Mouse (Mus musculus): ENCODE results near the gene Tmed5. TPM values are rescaled to one million over a fixed set of nuclear protein-coding genes. Genes with fewer than 3 reads are reported as not detected.
"Not testable (repeated sequence)": the region's sequence is repeated elsewhere in the genome, so short reads cannot be mapped to it uniquely, and the experiment has no call there.

Tmed5 gene
- 10 to 100 TPM; 20.2 to 22.1 TPM for total RNA-seq (2021)
- long read RNA-seq, experiment 1, transcript Tmed5-201 (4 exons, 3,800 nt), result major isoform, 28 of 35 reads
- long read RNA-seq, experiment 1, partial matches to known transcripts, result 6 of 35 reads
- long read RNA-seq, experiment 1, other reads (novel, unspliced or antisense), result 1 of 35 reads
- long read RNA-seq, experiment 2, transcript Tmed5-201 (4 exons, 3,800 nt), result major isoform, 23 of 31 reads
- long read RNA-seq, experiment 2, partial matches to known transcripts, result 1 of 31 reads
- long read RNA-seq, experiment 2, other reads (novel, unspliced or antisense), result 4 of 31 reads

DNA sequence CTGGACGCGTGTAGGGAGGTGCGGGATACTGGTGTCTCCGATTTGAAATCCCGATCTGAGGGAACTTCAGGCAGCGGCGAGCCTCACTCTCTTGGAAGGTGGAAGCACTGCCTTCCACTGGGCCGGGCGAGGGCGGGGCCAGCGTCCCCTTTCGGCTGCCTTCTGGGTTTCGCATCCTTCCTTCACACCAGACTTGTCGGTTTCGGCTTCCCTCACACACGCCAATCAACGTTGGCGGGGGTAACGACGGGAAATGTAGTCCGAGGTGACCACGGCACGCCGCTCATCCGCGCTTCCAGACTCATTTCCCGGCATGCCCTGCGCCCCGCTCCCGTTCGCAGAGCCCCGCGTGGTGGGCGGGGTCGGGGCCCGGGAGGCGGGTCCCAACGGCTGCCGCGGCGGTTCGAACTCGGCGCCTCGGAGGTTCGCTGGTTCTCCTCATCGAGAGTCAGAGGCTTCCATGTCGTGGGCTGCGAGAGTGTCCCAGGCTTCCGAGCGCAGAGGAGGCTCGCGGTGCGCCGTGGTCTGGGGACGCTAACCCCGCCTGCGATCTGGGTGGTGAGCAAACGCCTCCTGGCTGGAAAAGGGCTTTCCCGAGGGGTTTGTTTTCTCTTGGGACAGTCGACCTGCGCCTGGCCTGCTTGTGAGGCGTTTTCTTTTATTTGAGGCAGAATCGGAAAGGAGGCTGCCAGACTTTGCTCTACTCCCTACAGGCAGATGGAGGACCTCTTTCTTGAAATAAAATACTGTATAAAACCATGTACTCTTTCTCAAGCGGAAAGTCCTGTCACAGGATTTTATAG lies at the start of gene Tmed5, which contains the start of gene Ccdc18:
Tmed5 (minus strand) TSS at position 180 of the 803 bp plus-strand sequence.
Ccdc18 (plus strand) TSS at position 435 of the 803 bp plus-strand sequence.
- peak; percentile 96 to 97 for DNase-seq (ENCODE audit: low spot score in 2 of 2)
- intact Hi-C loops (cut with DNase I), result loop anchor here (5.0 kb wide), 1 partner anchor 180 kb away; the partner anchor contains the start of gene Pigg

DNA sequence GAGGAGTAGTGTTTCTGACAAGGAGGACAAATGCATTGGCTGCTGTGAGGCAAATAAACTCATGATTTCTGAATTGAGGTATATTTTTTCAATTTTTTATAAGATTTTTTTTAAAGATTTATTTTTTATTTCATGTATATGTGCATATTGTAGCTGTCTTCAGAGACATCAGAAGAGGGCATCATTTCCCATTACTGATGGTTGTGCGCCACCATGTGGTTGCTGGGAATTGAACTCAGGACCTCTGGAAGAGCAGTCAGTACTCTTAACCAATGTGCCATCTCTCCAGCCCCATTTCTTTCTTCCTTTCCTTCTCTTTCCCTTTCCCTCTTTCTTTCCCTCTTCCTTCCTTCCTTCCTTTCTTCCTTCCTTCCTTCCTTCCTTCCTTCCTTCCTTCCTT lies 31.3 kb upstream of the Tmed5 start:
- intact Hi-C loops (cut with DNase I), result loop anchor here (10.0 kb wide), 1 partner anchor 129 kb away; no protein-coding TSS in a partner anchor
- DNase-seq (ENCODE audit: low spot score in 2 of 2), result peak; percentile 3 to 16

DNA sequence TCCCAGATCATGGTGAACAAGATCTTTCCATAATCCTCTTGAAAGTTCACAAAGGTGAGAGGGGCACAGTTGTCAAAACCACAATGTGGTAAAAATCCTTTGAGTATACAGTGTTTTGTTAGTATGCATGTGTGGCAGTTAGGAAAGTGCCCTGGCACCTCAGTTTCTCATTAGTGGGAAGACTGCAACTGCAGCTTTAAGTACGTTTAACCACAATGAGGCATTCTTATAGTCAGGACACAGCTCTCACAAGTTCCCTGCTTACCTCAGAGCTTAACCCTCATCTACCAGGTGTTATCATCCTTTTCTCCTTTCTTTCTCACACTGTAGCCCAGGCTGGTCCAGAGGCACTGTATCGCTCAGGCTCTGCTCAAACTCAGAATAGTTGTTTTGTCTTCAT lies 28.4 kb upstream of the Tmed5 start:
- intact Hi-C loops (cut with DNase I), result loop anchor here (10.0 kb wide), 1 partner anchor 126 kb away; no protein-coding TSS in a partner anchor

DNA sequence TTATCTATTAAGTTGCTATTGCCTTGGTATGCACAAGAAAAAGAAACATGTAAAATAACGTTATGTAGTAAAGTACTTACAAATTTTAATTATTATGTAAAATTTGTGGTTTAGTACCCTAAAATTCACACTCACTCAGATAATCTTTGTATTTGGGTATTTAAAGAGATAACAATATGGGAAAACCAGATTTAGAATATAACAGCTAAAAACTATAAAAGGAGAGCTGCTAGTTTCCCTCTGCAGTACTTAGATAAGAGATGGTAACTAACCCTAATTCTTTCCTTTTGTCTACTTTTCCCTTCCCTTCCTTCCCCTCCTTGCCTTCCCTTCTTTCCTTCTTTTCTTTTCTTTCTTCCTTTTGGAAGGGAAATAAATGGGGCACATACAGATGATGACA lies 20.2 kb upstream of the Tmed5 start:
- intact Hi-C loops (cut with DNase I), result no loop called here

More for the DNA sequence above, 28.4 kb upstream of the Tmed5 start:
- DNase-seq (ENCODE audit: low spot score in 2 of 2), result no peak

DNA sequence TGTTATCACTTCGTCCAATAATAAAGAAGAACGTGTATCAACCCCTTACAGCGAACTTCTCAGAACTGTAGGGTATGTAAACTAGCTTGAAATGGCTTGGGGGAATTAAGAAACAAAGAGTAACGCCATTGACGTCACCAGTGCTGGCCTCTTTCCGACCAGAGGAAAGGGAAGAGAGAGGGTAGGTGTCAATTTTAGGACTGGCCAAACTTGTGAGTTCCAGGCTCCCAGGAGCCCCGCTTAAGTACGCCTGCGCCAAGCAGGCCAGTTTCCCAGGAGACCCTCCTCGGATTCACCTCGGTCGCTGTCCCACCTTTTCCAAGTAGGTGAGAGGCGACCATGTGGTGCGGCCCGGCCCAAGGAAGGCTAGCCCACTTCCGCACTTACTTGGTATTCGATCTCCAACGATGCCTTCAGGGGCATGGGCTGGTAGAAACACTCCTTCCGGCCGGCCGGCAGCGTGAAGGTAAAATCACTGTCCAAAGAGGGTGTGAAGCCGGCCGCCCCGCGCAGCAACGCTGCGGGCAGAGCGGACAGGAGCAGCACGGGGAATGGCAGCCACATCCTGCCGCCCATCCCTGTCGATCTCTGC lies 475 bp downstream of the Tmed5 start:
- intact Hi-C loops (cut with DNase I), result loop anchor here (5.0 kb wide), 1 partner anchor 180 kb away; the partner anchor contains the start of gene Pigg

More for the DNA sequence above, 20.2 kb upstream of the Tmed5 start:
- no peak for DNase-seq (ENCODE audit: low spot score in 2 of 2)

DNA sequence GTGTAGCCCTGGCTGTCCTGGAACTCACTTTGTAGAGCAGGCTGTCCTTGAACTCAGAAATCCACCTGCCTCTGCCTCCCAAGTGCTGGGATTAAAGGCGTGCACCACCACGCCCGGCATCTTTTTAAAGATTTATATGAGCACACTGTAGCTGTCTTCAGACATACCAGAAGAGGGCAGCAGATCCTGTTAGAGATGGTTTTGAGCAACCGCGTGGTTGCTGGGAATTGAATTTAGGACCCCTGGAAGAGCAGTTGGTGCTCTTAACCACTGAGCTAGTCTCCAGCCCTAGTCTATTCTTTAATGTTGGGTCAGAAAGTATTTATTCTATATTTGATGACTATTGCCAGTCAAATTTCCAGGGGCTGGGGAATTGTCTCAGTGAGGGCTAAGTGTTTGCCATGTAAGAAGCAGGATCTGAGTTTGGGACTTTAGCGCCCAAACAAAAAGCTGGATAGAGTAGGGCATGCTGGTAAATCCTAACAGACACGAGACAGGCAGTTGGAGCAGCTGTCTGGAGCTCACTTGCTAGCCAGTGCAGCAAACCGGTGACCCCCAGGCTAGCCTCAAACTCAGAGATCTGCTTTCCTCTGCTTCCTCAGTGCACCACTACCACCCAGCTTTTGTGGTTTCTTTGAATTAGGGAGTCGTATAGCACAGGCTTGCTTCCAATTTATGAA lies 12.1 kb downstream of the Tmed5 start:
- intact Hi-C loops (cut with DNase I), result no loop called here

More for the DNA sequence above, 475 bp downstream of the Tmed5 start:
- DNase-seq (ENCODE audit: low spot score in 2 of 2), result peak in 1 of 2 experiments; percentile 15

DNA sequence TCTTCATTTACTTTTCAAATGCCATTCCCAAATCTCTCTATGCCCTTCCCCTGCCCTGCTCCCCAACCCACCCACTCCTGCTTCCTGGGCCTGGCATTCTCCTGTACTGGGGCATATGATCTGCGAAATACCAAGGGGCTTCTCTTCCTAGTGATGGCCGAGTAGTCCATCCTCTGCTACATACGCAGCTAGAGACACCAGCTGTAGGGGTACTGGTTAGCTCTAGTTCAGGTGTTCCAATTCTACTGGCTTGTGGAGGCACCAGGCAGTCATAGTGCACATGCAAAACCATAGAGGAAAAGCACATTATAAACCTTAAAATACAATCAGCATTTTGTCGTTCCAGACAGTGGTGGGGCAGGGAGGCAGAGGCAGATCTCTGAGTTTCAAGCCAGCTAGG lies 14.7 kb downstream of the Tmed5 start:
- intact Hi-C loops (cut with DNase I), result no loop called here
- DNase-seq (ENCODE audit: low spot score in 2 of 2), result no peak

More for the DNA sequence above, 12.1 kb downstream of the Tmed5 start:
- no peak for DNase-seq (ENCODE audit: low spot score in 2 of 2)

DNA sequence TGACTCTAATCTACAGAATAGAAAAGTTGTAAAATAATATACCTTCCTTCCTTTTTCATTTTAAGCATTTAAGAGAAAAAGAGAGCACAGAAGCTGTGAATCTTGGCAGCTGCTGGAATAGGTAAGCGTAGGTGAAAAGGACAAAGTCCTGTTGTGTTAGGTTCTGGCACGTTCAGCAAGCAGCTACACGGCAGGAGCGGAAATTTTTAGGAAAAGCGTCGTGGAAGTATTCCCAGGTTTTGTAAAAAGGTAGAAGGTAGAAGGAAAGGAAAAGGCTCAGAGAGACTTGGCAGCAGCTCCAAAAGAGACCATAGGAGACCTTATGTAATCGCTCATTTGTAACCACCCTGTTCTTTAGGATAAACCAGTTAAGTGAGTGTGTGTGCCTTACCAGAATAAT lies 23.1 kb downstream of the Tmed5 start:
- no peak for DNase-seq (ENCODE audit: low spot score in 2 of 2)
- intact Hi-C loops (cut with DNase I), result no loop called here

DNA sequence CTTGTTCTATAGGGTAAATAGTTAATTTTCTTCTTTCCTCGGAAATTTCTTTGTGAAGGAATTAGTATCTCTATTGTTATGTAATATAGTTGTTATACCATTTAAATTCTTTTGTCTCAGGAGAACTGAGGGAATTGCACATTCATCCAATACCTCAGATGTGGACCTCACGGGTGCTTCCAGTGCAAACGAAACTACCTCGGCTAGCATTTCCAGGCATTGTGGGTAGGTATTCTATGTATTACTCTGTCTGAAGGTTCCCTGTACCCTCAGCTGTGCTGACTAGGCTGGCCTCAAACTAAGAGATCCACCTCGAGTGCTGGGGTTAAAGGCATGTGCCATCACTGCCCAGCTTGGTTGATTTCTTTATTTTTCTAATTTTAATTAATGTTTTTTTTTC lies 28.1 kb downstream of the Tmed5 start:
- DNase-seq (ENCODE audit: low spot score in 2 of 2), result no peak
- intact Hi-C loops (cut with DNase I), result no loop called here

DNA sequence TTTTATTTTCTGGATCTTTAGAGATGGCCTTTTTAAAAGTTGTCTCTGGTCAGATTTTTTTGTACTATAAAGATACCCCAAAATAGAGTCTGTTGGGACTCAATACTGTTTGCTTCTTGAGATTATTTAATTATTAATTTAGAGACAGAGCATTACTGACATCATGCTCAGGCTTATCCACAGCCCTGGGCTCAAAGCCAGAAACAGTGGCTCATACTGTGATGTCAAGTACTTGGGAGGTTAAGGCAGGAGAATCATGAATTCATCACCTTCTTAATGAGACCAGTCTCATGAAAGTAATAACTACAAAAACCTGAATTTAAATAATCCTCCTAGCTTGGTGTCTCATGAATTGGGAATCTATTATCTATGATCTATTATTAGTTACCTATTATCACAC lies 32.2 kb downstream of the Tmed5 start:
- intact Hi-C loops (cut with DNase I), result no loop called here
- DNase-seq (ENCODE audit: low spot score in 2 of 2), result no peak

DNA sequence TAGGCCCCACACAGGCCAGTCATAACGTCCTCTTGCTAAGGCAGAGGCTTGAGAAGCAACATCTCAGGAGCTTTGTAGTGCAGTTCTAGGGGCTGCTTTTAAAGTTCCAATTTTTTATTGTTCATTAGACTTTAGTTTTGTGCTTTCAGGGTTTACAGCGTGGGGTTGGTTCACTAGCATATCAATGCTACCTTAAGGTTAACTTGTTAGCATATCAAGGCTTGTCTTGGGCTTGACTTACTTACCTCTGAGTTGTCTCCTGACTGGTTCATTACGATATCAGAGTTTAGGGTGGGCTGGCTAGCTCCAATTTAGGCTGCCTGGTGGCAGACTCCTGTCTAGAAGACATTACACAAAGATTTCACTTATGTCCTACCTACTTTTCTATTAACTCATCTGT lies 34.7 kb downstream of the Tmed5 start:
- no peak for DNase-seq (ENCODE audit: low spot score in 2 of 2)
- intact Hi-C loops (cut with DNase I), result no loop called here

DNA sequence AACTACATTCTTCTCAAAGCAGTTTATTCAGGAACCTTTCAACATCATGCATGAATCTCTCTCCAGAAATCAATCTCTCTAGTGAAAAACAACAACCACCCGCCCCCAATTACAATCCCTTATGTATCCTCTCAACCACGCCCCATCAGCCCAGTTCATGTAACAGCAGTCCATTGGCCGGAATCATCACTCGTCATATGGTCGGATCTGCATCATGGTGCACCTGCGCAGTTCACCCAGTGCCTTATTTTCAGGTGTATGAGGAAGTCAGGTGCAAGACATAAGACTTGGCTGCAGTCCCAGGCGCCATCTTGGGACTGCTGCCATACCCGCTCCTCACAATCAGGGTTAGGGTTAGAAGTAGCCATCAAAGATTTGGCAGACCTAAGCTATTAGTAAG lies 39.7 kb downstream of the Tmed5 start:
- DNase-seq (ENCODE audit: low spot score in 2 of 2); intact Hi-C loops (cut with DNase I): not testable (repeated sequence)

DNA sequence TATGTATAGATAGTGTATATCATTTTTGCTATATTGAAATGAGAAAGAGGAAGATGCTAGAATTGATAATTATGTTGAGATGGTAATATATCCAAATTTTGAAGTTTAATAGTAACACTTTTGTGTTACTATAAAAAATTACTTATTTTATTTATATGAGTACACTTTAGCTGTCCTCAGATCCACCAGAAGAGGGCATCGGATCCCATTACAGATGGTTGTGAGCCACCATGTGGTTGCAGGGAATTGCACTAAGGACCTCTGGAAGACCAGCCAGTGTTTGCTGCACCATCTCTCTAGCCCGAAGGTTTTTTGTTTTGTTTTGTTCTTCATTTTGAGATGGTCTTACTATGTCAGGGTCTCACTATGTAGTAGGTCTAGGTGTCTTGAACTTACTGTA lies 47.0 kb downstream of the Tmed5 start:
- intact Hi-C loops (cut with DNase I), result no loop called here
- no peak for DNase-seq (ENCODE audit: low spot score in 2 of 2)

DNA sequence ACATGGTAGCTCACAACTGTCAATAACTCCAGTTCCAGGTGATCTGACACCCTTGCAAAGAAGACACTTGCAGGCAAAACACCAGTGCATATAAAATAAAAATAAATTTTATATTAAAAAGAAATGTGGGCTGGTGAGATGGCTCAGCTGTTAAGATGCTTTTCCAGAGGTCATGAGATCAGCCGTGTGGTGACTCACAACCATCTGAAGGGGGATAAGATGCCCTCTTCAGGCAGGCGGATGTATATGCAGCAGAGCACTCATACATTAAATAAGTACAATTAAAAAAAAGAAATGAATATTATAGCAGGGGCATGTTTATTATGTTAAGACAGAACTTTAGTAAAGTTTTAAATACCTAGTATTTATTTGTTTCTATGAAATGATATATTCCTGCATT lies 50.0 kb downstream of the Tmed5 start:
- intact Hi-C loops (cut with DNase I), result no loop called here
- no peak for DNase-seq (ENCODE audit: low spot score in 2 of 2)

DNA sequence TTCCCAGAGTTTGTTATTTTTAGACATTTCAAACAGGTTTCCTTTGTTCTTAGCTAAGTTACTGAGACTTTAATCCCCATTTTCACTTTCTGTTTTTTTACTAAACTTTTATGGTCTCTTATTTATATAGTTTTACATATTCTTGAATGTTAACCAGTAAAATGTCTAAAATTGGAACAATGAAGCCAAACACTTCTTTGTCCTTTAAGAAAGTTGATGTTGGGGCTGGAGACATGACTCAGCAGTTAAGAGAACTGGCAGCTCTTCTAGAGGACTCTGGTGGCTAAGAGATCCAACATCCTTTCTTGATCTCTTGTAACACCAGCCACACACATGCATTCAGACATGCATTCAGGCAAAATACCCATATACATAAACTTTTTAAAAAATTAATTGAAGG lies 52.8 kb downstream of the Tmed5 start:
- no peak for DNase-seq (ENCODE audit: low spot score in 2 of 2)
- intact Hi-C loops (cut with DNase I), result no loop called here

DNA sequence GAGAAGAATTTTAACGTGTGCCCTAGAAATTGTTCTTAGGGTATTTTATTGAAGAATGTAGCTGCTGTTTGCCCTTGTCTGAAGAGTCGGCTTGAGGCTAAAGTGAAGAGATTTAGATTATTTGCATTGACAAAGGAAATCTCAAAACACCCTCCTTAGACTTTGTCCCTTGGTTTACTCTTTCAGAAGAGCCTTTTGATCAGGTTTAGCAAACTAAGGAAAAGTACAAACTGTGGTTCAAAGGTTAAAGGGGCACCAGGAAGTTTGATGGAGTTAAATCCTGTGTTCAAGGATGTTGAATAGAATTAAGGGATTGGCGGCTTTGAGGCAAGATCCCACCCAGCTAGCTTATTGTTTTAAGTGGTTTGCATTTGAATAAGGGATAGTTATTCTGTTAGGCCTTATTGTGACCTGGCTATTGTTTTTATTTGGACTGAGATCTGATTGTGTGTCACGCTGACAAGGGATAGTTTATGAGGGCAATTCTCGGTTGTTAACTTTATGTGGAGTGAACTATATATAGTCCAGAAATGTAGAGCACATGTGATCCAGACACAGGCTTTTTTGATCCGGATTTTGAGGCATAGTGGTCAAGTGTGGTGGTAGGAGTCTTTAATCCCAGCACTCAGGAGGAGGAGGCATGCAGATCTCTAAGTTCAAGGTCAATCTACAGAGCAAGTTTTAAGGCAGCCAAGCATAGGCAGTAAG lies 55.4 kb downstream of the Tmed5 start:
- no peak for DNase-seq (ENCODE audit: low spot score in 2 of 2)
- intact Hi-C loops (cut with DNase I), result no loop called here

DNA sequence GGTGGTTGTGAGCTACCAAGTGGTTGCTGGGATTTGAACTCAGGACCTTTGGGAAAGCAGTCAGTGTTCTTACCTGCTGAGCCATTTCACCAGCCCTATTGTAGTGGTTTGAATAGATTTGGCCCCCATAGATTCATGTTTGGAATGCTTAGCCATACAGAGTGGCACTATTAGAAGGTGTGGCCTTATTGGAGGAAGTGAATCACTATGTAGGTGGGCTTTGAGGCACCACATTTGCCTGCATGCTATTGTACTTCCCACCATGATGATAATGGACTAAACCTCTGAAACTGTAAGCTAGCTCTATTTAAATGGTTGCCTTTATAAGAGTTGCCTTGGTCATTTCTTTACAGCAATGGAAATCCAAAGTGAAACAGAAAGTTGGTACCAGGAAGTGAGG lies 56.2 kb downstream of the Tmed5 start:
- intact Hi-C loops (cut with DNase I), result no loop called here
- no peak for DNase-seq (ENCODE audit: low spot score in 2 of 2)

DNA sequence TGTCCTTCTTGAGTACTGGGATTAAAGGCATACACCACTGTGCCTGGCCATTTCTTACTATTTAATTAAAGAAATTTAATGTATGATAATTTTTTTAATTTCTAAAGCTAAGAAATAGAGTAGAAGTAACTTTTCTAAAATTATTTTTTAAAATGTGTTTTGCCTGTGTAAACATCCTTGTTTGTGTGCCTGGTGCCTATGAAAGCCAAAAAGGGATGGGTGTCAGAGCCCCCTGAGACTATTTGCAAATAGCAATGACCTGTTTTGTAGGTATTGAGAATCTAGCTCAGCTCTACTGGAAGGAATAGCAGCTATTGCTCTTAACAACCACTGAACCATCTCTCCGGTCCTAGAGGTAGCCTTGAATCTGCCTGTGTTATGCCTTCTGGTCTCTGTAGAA lies 60.1 kb downstream of the Tmed5 start:
- intact Hi-C loops (cut with DNase I), result no loop called here
- DNase-seq (ENCODE audit: low spot score in 2 of 2), result no peak
